Mouse (Mus musculus): ENCODE data around the gene Adra2b. TPM values are rescaled to one million over a fixed set of nuclear protein-coding genes. Genes with fewer than 3 reads are reported as not detected.

Gene Adra2b
- polyA plus RNA-seq, 1 experiment from 2014 or later, result 0.35 TPM

- 59% methylated on average over 11 of the region's 11 CpGs for WGBS
- H3K9me3 ChIP-seq (ENCODE audit: control insufficient read depth, low read length), result no peaks in the 10 kb centered on the region
- no peak overlapping the region; the same call in 1 of the 2 replicates for H3K4me2 ChIP-seq (ENCODE audit: low read depth, low read length)
- no peaks in the 10 kb centered on the region for H3K36me3 ChIP-seq (ENCODE audit: control insufficient read depth, insufficient read depth, low read length)
- peaks cover 27% of the 10 kb centered on the region for H3K27me3 ChIP-seq (ENCODE audit: control insufficient read depth, insufficient read depth, low read length)
- ATAC-seq (ENCODE audit: low read depth), result no peak
- H3K27ac ChIP-seq (ENCODE audit: low read depth, low read length), result no peak overlapping the region
- no peak overlapping the region for H3K9ac ChIP-seq (replicated peaks; ENCODE audit: low read depth, low read length)
- no peak overlapping the region for H3K4me3 ChIP-seq (ENCODE audit: low read depth, low read length)
- H3K4me1 ChIP-seq (ENCODE audit: control insufficient read depth, insufficient read depth, low read length), result peaks cover 4% of the 10 kb centered on the region; the same call in 1 of the 2 replicates
These were observed 25.5 kb upstream of the Adra2b start for GRCm38 (mm10) chr2:127337531-127337930.

- H3K9me3 ChIP-seq (ENCODE audit: control insufficient read depth, low read length), result no peaks in the 10 kb centered on the region
- H3K27me3 ChIP-seq (ENCODE audit: control insufficient read depth, insufficient read depth, low read length), result peaks cover 27% of the 10 kb centered on the region
- ATAC-seq (ENCODE audit: low read depth), result no peak
- no peak overlapping the region for H3K9ac ChIP-seq (replicated peaks; ENCODE audit: low read depth, low read length)
- H3K4me1 ChIP-seq (ENCODE audit: control insufficient read depth, insufficient read depth, low read length), result peaks cover 4% of the 10 kb centered on the region; the same call in 1 of the 2 replicates
- no peaks in the 10 kb centered on the region for H3K36me3 ChIP-seq (ENCODE audit: control insufficient read depth, insufficient read depth, low read length)
- no peak overlapping the region for H3K4me3 ChIP-seq (ENCODE audit: low read depth, low read length)
- 70% methylated on average over 7 of the region's 7 CpGs for WGBS
- no peak overlapping the region for H3K27ac ChIP-seq (ENCODE audit: low read depth, low read length)
- H3K4me2 ChIP-seq (ENCODE audit: low read depth, low read length), result no peak overlapping the region; the same call in 1 of the 2 replicates
These were observed 25.0 kb upstream of the Adra2b start for GRCm38 (mm10) chr2:127338012-127338411.

GRCm38 (mm10) chr2:127338416-127338815, 24.6 kb upstream of the Adra2b start, which contains the start of gene Astl:
Gene Astl (plus strand): TSS chr2:127338639.
- Histone ChIP-seq H3K27ac (ENCODE audit: low read depth, low read length) (no peak within 1 kb of the TSS), H3K36me3 (ENCODE audit: control insufficient read depth, insufficient read depth, low read length) (no peaks in the 10 kb centered on the region), H3K9me3 (ENCODE audit: control insufficient read depth, low read length) (no peaks in the 10 kb centered on the region), H3K4me1 (ENCODE audit: control insufficient read depth, insufficient read depth, low read length) (peaks cover 4% of the 10 kb centered on the region; the same call in 1 of the 2 replicates), H3K4me2 (ENCODE audit: low read depth, low read length) (no peak within 1 kb of the TSS; the same call in 1 of the 2 replicates), H3K4me3 (ENCODE audit: low read depth, low read length) (no peak within 1 kb of the TSS), H3K9ac (replicated peaks; ENCODE audit: low read depth, low read length) (no peak within 1 kb of the TSS), H3K27me3 (ENCODE audit: control insufficient read depth, insufficient read depth, low read length) (peaks cover 27% of the 10 kb centered on the region)
- ATAC-seq (ENCODE audit: low read depth), result no peak
- 87% methylated on average over 4 of the region's 4 CpGs for WGBS

GRCm38 (mm10) chr2:127338833-127339232, 24.2 kb upstream of the Adra2b start:
- Histone ChIP-seq H3K4me3 (ENCODE audit: low read depth, low read length) (no peak overlapping the region), H3K4me2 (ENCODE audit: low read depth, low read length) (no peak overlapping the region), H3K36me3 (ENCODE audit: control insufficient read depth, insufficient read depth, low read length) (no peaks in the 10 kb centered on the region), H3K27me3 (ENCODE audit: control insufficient read depth, insufficient read depth, low read length) (peaks cover 27% of the 10 kb centered on the region), H3K9me3 (ENCODE audit: control insufficient read depth, low read length) (no peaks in the 10 kb centered on the region), H3K9ac (replicated peaks; ENCODE audit: low read depth, low read length) (no peak overlapping the region), H3K27ac (ENCODE audit: low read depth, low read length) (no peak overlapping the region), H3K4me1 (ENCODE audit: control insufficient read depth, insufficient read depth, low read length) (peaks cover 4% of the 10 kb centered on the region; the same call in 1 of the 2 replicates)
- 65% methylated on average over 4 of the region's 4 CpGs for WGBS
- ATAC-seq (ENCODE audit: low read depth), result no peak

GRCm38 (mm10) chr2:127339262-127339661, 23.7 kb upstream of the Adra2b start:
- no peak overlapping the region for H3K27ac ChIP-seq (ENCODE audit: low read depth, low read length)
- peaks cover 4% of the 10 kb centered on the region; the same call in 1 of the 2 replicates for H3K4me1 ChIP-seq (ENCODE audit: control insufficient read depth, insufficient read depth, low read length)
- no peaks in the 10 kb centered on the region for H3K36me3 ChIP-seq (ENCODE audit: control insufficient read depth, insufficient read depth, low read length)
- no peak overlapping the region for H3K9ac ChIP-seq (replicated peaks; ENCODE audit: low read depth, low read length)
- peaks cover 27% of the 10 kb centered on the region for H3K27me3 ChIP-seq (ENCODE audit: control insufficient read depth, insufficient read depth, low read length)
- whole genome bisulfite sequencing, result 82% methylated on average over 6 of the region's 6 CpGs
- no peak overlapping the region for H3K4me3 ChIP-seq (ENCODE audit: low read depth, low read length)
- H3K4me2 ChIP-seq (ENCODE audit: low read depth, low read length), result no peak overlapping the region
- no peak for ATAC-seq (ENCODE audit: low read depth)
- no peaks in the 10 kb centered on the region for H3K9me3 ChIP-seq (ENCODE audit: control insufficient read depth, low read length)

- H3K36me3 ChIP-seq (ENCODE audit: control insufficient read depth, insufficient read depth, low read length), result no peaks in the 10 kb centered on the region
- 26% methylated on average over 3 of the region's 3 CpGs for WGBS
- H3K9ac ChIP-seq (replicated peaks; ENCODE audit: low read depth, low read length), result no peak overlapping the region
- H3K4me2 ChIP-seq (ENCODE audit: low read depth, low read length), result no peak overlapping the region
- ATAC-seq (ENCODE audit: low read depth), result peak; percentile 7; the same call in 1 of the 2 replicates
- H3K4me3 ChIP-seq (ENCODE audit: low read depth, low read length), result no peak overlapping the region
- H3K9me3 ChIP-seq (ENCODE audit: control insufficient read depth, low read length), result no peaks in the 10 kb centered on the region
- no peaks in the 10 kb centered on the region for H3K4me1 ChIP-seq (ENCODE audit: control insufficient read depth, insufficient read depth, low read length)
- no peak overlapping the region for H3K27ac ChIP-seq (ENCODE audit: low read depth, low read length)
- H3K27me3 ChIP-seq (ENCODE audit: control insufficient read depth, insufficient read depth, low read length), result peaks cover 14% of the 10 kb centered on the region
These were observed 21.8 kb upstream of the Adra2b start for GRCm38 (mm10) chr2:127341159-127341558.

GRCm38 (mm10) chr2:127346334-127346733, 16.7 kb upstream of the Adra2b start:
- Histone ChIP-seq H3K4me1 (ENCODE audit: control insufficient read depth, insufficient read depth, low read length) (no peaks in the 10 kb centered on the region), H3K4me2 (ENCODE audit: low read depth, low read length) (no peak overlapping the region), H3K9me3 (ENCODE audit: control insufficient read depth, low read length) (no peaks in the 10 kb centered on the region), H3K36me3 (ENCODE audit: control insufficient read depth, insufficient read depth, low read length) (no peaks in the 10 kb centered on the region), H3K9ac (replicated peaks; ENCODE audit: low read depth, low read length) (no peak overlapping the region), H3K4me3 (ENCODE audit: low read depth, low read length) (no peak overlapping the region), H3K27ac (ENCODE audit: low read depth, low read length) (no peak overlapping the region), H3K27me3 (ENCODE audit: control insufficient read depth, insufficient read depth, low read length) (no peaks in the 10 kb centered on the region)
- ATAC-seq (ENCODE audit: low read depth), result no peak
- 61% methylated on average over 1 of the region's 1 CpGs for WGBS

- Histone ChIP-seq H3K9me3 (ENCODE audit: control insufficient read depth, low read length) (no peaks in the 10 kb centered on the region), H3K4me1 (ENCODE audit: control insufficient read depth, insufficient read depth, low read length) (no peaks in the 10 kb centered on the region), H3K27me3 (ENCODE audit: control insufficient read depth, insufficient read depth, low read length) (no peaks in the 10 kb centered on the region), H3K4me2 (ENCODE audit: low read depth, low read length) (no peak overlapping the region), H3K9ac (replicated peaks; ENCODE audit: low read depth, low read length) (no peak overlapping the region), H3K36me3 (ENCODE audit: control insufficient read depth, insufficient read depth, low read length) (no peaks in the 10 kb centered on the region), H3K4me3 (ENCODE audit: low read depth, low read length) (no peak overlapping the region), H3K27ac (ENCODE audit: low read depth, low read length) (no peak overlapping the region)
- no peak for ATAC-seq (ENCODE audit: low read depth)
- 82% methylated on average over 13 of the region's 13 CpGs for WGBS
These were observed 15.6 kb upstream of the Adra2b start for GRCm38 (mm10) chr2:127347147-127347985.

GRCm38 (mm10) chr2:127353881-127354280, 9.1 kb upstream of the Adra2b start:
- no peaks in the 10 kb centered on the region; the same call in 1 of the 2 replicates for H3K27me3 ChIP-seq (ENCODE audit: control insufficient read depth, insufficient read depth, low read length)
- H3K4me1 ChIP-seq (ENCODE audit: control insufficient read depth, insufficient read depth, low read length), result no peaks in the 10 kb centered on the region
- no peak for ATAC-seq (ENCODE audit: low read depth)
- no peaks in the 10 kb centered on the region for H3K36me3 ChIP-seq (ENCODE audit: control insufficient read depth, insufficient read depth, low read length)
- H3K9me3 ChIP-seq (ENCODE audit: control insufficient read depth, low read length), result no peaks in the 10 kb centered on the region
- no peak overlapping the region for H3K9ac ChIP-seq (replicated peaks; ENCODE audit: low read depth, low read length)
- H3K27ac ChIP-seq (ENCODE audit: low read depth, low read length), result no peak overlapping the region
- 87% methylated on average over 4 of the region's 4 CpGs for WGBS
- no peak overlapping the region for H3K4me2 ChIP-seq (ENCODE audit: low read depth, low read length)
- H3K4me3 ChIP-seq (ENCODE audit: low read depth, low read length), result no peak overlapping the region

Measured in neural tube, embryonic 14.5 days (tissue).